Mouse (Mus musculus) kidney, embryonic 16.5 days (tissue): ENCODE results near the gene Gm20715. TPM values are rescaled to one million over a fixed set of nuclear protein-coding genes. Genes with fewer than 3 reads are reported as not detected.

Source experiments
- ATAC-seq: fragments of 200-750 bp; cut with Nextera tagmentation; 2 replicates; pipeline ENCODE4 v1.8.0; 2017; ENCODE audit warnings: moderate TSS enrichment; ENCODE audit not compliant: low FRiP score, low TSS enrichment
- H3K27ac ChIP-seq: fragments of 300-500 bp; sonication (generic); 2 replicates; pipeline ENCODE4 v1.5.1; 2014; ENCODE audit warnings: low read length
- H3K27me3 ChIP-seq: fragments of 300-500 bp; sonication (generic); 2 replicates; pipeline ENCODE4 v1.6.1; 2014; ENCODE audit warnings: low read length, control low read depth, mixed read lengths; ENCODE audit not compliant: insufficient read depth
- H3K36me3 ChIP-seq: fragments of 300-500 bp; sonication (generic); 2 replicates; pipeline ENCODE4 v1.6.1; 2014; ENCODE audit warnings: low read length, control low read depth, mixed read lengths; ENCODE audit not compliant: insufficient read depth
- H3K4me1 ChIP-seq: fragments of 300-500 bp; sonication (generic); 2 replicates; pipeline ENCODE4 v1.6.1; 2014; ENCODE audit warnings: low read length, control low read depth, mixed read lengths; ENCODE audit not compliant: insufficient read depth
- H3K4me2 ChIP-seq: fragments of 300-500 bp; sonication (generic); replicated peaks from 2 replicates; pipeline ENCODE4 v1.6.1; 2014; ENCODE audit warnings: low read depth, low read length
- H3K4me3 ChIP-seq: fragments of 300-500 bp; sonication (generic); 2 replicates; pipeline ENCODE4 v1.5.1; 2014; ENCODE audit warnings: mild to moderate bottlenecking, low read length
- H3K9ac ChIP-seq: fragments of 300-500 bp; sonication (generic); replicated peaks from 2 replicates; pipeline ENCODE4 v1.6.1; 2014; ENCODE audit warnings: low read length
- H3K9me3 ChIP-seq: fragments of 300-500 bp; sonication (generic); 2 replicates; pipeline ENCODE4 v1.6.1; 2016; ENCODE audit warnings: low read length, control low read depth
- WGBS: fragments of 180-500 bp; shearing (Covaris S2); extraction: QIAGEN DNeasy Blood & Tissue Kit; methylation state at CpG from one replicate; pipeline ENCODE4 v1.1.7; 2014; 5-methylcytosine and 5-hydroxymethylcytosine counted together
- polyA plus RNA-seq: library from polyadenylated mRNA; unstranded; fragments of >200 nt; fragmentation: Nextera tagmentation; extraction: Ambion mirVana; gene quantifications from 2 replicates; pipeline ENCODE4 v1.2.1, GENCODE M21; 2015

The Gm20715 gene
- polyA plus RNA-seq, 1 experiment from 2014 or later = not detected

DNA sequence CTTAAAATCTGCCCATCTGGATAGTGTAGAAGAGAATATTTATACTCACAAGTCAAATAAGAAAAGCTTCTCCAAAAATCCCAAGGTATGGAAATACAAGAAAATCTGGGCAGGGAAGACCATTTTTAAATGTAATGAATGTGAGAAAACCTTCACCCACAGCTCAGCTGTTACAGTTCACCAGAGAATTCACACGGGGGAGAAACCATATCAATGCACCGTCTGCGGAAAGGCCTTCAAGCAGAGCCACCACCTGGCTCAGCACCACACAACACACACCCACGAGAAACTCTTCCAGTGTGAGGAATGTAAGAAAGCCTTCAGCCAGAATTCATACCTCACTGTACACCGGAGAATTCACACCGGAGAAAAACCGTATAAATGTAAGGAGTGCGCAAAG is 31.6 kb upstream of the Gm20715 start:
- peaks cover 10% of the 10 kb centered on the region for H3K4me1 ChIP-seq
- 79% methylated on average over 8 of the region's 8 CpGs for WGBS
- H3K9ac ChIP-seq = no peak overlapping the region
- 0 out of 2 replicates have a peak, but pooled peaks cover 5% of the 10 kb centered on the region for H3K36me3 ChIP-seq
- H3K9me3 ChIP-seq = no peaks in the 10 kb centered on the region
- H3K4me2 ChIP-seq = no peak overlapping the region
- no peaks in the 10 kb centered on the region for H3K27me3 ChIP-seq
- no peak overlapping the region for H3K27ac ChIP-seq
- no peak overlapping the region for H3K4me3 ChIP-seq
- ATAC-seq = no peak

DNA sequence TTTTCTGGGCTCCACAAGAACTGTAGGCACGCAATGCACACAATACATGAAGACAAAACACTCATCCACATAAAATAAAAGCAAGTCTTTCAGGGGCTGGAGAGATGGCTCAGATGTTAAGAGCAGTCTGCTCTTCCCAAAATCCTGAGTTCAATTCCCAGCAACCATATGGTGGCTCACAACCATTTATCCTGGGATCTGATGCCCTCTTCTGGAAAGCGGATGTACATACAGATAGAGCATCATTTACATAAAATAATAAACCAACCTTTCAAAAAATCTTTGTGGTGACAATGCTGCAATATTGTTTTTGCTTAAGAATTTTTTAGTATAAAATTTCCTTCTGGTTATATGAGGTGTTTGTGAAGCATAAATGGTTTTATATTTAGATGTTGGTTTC is 28.6 kb upstream of the Gm20715 start:
- peaks cover 16% of the 10 kb centered on the region for H3K4me1 ChIP-seq

DNA sequence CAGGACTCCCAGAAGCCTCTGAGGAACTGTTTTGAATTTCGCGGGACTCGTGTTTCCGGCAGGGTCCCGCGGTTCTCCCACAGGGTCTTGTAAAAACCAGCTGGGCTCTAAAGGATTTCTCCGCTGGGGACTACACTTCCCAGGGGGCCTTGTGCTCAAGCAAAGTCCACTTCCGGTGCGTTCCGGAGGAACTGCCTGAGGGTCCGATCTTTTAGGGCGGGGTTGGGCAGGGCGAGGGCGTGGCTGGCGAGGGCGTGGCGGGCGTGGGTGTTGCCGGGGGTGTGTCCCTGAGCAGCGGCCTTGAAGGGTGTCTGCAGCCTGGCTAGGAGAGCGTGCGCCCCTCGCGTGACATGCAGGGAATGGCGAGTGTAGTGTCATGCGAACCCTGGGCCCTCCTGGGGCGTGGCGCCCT is 27.0 kb upstream of the Gm20715 start, which contains the start of gene Zfp28:
Gene Zfp28 (plus strand): TSS at position 252 of the 412 bp plus-strand sequence.
- 0 out of 2 replicates have a peak, but pooled peaks cover 10% of the 10 kb centered on the region for H3K36me3 ChIP-seq
- 0 out of 2 replicates have a peak within 1 kb of the TSS, but pooled peaks have one; percentile 45 for H3K27ac ChIP-seq
- 0% methylated on average over 28 of the region's 28 CpGs for WGBS
- peak within 1 kb of the TSS; percentile 79 for H3K9ac ChIP-seq
- peak within 1 kb of the TSS; percentile 78 for H3K4me3 ChIP-seq
- no peaks in the 10 kb centered on the region for H3K27me3 ChIP-seq
- peak; percentile 98 for ATAC-seq
- no peaks in the 10 kb centered on the region for H3K9me3 ChIP-seq
- H3K4me1 ChIP-seq = peaks cover 16% of the 10 kb centered on the region
- H3K4me2 ChIP-seq = peak within 1 kb of the TSS; percentile 89

More for the DNA sequence above, 28.6 kb upstream of the Gm20715 start:
- no peak for ATAC-seq
- WGBS = 85% methylated on average over 2 of the region's 2 CpGs
- H3K9ac ChIP-seq = no peak overlapping the region
- no peaks in the 10 kb centered on the region for H3K27me3 ChIP-seq
- H3K4me2 ChIP-seq = no peak overlapping the region
- H3K9me3 ChIP-seq = no peaks in the 10 kb centered on the region
- H3K36me3 ChIP-seq = 0 out of 2 replicates have a peak, but pooled peaks cover 7% of the 10 kb centered on the region
- H3K4me3 ChIP-seq = no peak overlapping the region
- H3K27ac ChIP-seq = no peak overlapping the region

DNA sequence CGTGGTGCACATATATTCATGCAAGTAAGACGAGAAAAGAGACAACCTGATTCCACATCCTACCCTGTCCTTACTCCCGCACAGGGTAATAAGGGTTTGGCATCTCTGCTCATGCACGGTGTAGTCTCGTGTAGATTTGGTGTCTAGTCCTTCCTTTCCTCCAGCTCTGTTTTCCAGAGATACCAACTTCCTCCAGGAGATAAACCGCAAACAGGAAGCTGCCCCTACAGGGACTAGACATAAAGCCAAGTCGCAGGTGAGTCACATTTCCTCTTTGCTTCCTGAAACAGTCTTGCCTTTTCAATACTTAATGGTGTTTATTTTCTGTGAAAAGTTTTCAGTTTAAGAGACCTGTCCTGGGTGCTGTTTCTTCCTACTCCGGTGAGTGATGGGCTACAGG is 26.1 kb upstream of the Gm20715 start:
- Histone ChIP-seq H3K9ac (peak overlapping the region; percentile 79; the same call in 1 of the 2 replicates), H3K4me1 (peaks cover 16% of the 10 kb centered on the region), H3K9me3 (no peaks in the 10 kb centered on the region), H3K27ac (no peak overlapping the region), H3K4me2 (peak overlapping the region; percentile 89), H3K4me3 (peak overlapping the region; percentile 78), H3K36me3 (0 out of 2 replicates have a peak, but pooled peaks cover 5% of the 10 kb centered on the region), H3K27me3 (no peaks in the 10 kb centered on the region)
- 54% methylated on average over 8 of the region's 8 CpGs for WGBS
- no peak; the same call in 1 of the 2 replicates for ATAC-seq

DNA sequence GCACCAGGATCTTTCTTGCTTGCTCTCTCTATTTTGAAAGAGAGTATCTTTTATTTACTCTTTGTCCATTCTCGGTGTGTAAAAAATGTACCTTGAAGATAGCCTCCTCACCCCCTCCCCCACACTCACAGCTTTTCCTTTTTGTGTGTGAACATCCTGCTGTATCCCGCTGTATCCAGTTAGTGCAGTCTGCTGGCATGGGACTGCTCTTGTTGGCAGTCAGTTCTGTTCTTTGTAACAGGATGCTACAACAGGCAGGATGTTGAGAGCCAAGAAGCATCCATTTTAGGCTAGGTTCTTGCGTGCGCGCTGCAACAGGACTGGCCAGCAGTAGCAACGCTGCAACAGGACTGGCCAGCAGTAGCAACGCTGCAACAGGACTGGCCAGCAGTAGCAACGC is 23.1 kb upstream of the Gm20715 start:
- H3K27ac ChIP-seq = no peak overlapping the region
- no peaks in the 10 kb centered on the region for H3K9me3 ChIP-seq
- 96% methylated on average over 8 of the region's 8 CpGs for WGBS
- H3K4me3 ChIP-seq = no peak overlapping the region
- no peak overlapping the region for H3K4me2 ChIP-seq
- H3K36me3 ChIP-seq = peaks cover 10% of the 10 kb centered on the region; the same call in 1 of the 2 replicates
- ATAC-seq = no peak
- H3K4me1 ChIP-seq = peaks cover 16% of the 10 kb centered on the region
- no peaks in the 10 kb centered on the region for H3K27me3 ChIP-seq
- no peak overlapping the region for H3K9ac ChIP-seq

DNA sequence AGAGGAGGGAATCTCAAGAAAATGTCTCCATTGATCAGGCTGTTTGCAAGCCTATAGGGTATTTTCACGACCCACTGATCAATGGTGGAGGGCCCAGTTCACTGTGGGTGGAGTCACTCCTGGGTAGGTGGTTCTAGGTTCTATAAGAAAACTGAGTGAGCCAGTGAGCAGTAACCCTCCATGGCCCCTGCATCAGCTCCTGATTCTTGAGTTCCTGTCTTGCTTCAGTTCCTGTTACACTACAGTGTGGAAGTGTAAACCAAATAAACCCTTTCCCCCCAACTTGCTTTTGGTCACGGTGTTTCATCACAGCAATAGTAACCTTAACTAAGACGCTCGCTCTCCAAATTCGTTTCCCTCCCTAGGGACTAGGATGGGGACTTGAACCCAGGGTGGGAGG is 21.1 kb upstream of the Gm20715 start:
- H3K4me3 ChIP-seq = no peak overlapping the region
- 87% methylated on average over 5 of the region's 5 CpGs for WGBS
- H3K36me3 ChIP-seq = peaks cover 25% of the 10 kb centered on the region; the same call in 1 of the 2 replicates
- no peaks in the 10 kb centered on the region for H3K9me3 ChIP-seq
- peaks cover 1% of the 10 kb centered on the region; the same call in 1 of the 2 replicates for H3K4me1 ChIP-seq
- no peak for ATAC-seq
- no peak overlapping the region for H3K9ac ChIP-seq
- H3K4me2 ChIP-seq = no peak overlapping the region
- no peaks in the 10 kb centered on the region for H3K27me3 ChIP-seq
- H3K27ac ChIP-seq = no peak overlapping the region

DNA sequence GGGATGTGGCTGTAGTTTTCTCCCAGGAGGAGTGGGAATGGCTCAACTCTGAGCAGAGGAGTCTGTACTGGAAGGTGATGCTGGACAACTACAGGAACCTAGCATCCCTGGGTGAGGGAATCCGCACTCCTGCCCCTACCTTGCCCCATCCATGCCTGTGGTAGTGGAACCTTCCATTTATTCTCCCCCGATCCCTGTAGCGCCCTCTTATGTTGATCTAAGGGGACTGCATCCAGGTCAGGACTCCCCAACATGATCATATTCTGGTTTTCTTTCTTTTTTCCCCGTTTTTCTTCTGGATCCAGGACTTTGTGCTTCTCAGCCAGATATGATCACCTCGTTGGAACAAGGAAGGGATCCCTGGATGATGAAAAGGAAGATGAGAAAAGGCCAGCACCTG is 20.6 kb upstream of the Gm20715 start:
- no peaks in the 10 kb centered on the region for H3K9me3 ChIP-seq
- ATAC-seq = no peak
- H3K9ac ChIP-seq = no peak overlapping the region
- no peak overlapping the region for H3K27ac ChIP-seq
- H3K4me2 ChIP-seq = no peak overlapping the region
- peaks cover 30% of the 10 kb centered on the region; the same call in 1 of the 2 replicates for H3K36me3 ChIP-seq
- WGBS = 72% methylated on average over 5 of the region's 5 CpGs
- no peak overlapping the region for H3K4me3 ChIP-seq
- H3K27me3 ChIP-seq = no peaks in the 10 kb centered on the region
- H3K4me1 ChIP-seq = no peaks in the 10 kb centered on the region

DNA sequence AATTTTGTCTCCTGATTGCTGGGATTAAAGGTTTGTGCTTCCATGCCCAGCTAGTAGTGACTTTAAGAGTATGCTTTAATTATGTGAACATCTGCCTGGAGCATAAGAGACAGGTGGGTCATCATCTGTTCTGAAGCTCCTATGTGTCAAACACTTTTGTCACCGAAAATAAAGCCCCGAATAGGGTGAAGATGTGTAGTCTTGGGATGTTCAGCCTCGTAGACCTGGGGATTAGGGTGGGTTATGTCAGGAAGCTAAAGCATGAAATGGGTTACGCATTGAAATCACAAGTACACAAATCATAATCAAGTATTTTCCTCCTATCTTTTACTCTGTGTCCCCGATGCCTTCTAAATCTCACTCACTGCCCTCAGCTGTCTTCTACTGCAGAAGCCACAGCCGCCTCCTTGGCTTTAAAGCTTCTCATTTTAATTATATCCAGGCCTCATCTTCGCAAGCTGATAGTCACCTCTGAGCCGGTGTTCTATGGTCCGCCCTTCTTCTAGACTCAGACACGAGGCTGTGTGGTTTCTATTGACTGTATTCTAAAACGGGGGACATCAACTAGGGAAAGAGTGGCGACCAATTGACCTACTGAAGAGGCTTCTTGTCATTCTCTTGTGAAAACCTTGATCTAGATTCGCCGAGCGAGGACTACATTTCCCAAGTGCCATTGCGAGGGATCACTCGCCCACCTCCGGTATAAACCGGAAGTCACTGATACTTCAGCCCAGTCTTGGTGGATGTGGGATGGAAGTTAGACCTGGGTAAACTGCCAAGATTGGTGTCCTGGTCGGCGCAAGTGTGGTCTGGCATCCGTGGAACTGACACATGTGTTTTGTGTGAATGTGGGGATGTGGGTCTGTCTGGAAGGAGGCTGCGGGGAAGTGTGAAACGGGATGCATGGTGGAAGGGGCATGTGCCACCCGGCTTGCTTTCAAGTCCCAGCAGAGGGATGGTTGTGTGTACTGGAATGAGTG is 11.8 kb upstream of the Gm20715 start, which contains the start of gene Smim17:
Gene Smim17 (plus strand): TSS at position 720 of the 980 bp plus-strand sequence.
- peak; percentile 88 for ATAC-seq
- H3K9me3 ChIP-seq = no peaks in the 10 kb centered on the region
- H3K4me2 ChIP-seq = peak within 1 kb of the TSS; percentile 70
- H3K4me3 ChIP-seq = peak within 1 kb of the TSS; percentile 63
- peaks cover 20% of the 10 kb centered on the region for H3K36me3 ChIP-seq
- H3K4me1 ChIP-seq = 0 out of 2 replicates have a peak, but pooled peaks cover 5% of the 10 kb centered on the region
- WGBS = 28% methylated on average over 25 of the region's 25 CpGs
- H3K27ac ChIP-seq = no peak within 1 kb of the TSS
- H3K27me3 ChIP-seq = no peaks in the 10 kb centered on the region
- peak within 1 kb of the TSS; percentile 64 for H3K9ac ChIP-seq

DNA sequence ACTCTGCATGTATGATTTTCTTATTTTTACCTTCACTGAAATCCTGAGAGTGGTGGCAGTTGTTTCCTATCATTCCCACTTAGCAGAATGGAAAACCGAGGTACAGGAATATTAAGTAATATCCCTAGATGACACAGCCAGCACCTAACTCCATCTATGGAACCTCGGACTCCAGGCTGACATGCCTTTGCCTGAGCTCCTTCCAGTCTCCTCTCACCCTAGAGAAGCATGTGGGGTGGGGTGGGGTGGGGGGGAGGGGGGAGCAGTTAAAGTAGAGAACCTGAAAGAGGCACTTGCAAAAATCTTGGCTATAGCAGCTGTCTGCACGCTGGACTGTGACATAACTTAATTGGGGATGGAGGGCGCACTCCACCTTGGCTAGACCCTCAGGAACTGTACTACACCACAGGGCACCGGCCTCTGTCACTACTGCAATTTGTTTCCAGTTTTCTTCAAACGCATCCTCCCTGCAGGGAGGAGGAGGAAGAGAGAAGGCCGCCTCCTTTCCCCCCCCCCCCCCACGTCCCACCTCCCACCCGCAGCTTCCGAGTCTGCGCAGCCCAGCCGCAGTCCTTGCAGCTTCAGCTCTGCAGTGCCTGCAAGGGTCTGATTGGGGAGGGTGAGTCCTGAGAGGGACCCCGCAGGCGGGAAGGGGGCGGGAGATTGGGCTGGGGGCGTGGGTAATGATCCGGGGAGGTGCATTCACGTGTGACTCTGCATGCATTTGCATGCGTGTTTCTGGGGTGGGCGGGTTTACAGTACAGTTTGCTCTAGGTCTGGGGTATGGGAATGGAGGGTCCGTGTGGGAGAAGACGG is 4.8 kb downstream of the Gm20715 start:
- H3K27me3 ChIP-seq = no peaks in the 10 kb centered on the region
- H3K4me1 ChIP-seq = no peaks in the 10 kb centered on the region
- no peaks in the 10 kb centered on the region for H3K36me3 ChIP-seq
- H3K9ac ChIP-seq = no peak overlapping the region
- 0 out of 2 replicates have a peak overlapping the region, but pooled peaks have one; percentile 10 for H3K4me2 ChIP-seq
- no peaks in the 10 kb centered on the region for H3K9me3 ChIP-seq
- H3K4me3 ChIP-seq = no peak overlapping the region
- WGBS = 7% methylated on average over 17 of the region's 22 CpGs
- ATAC-seq = no peak
- H3K27ac ChIP-seq = no peak overlapping the region
